Mouse (Mus musculus): Measurements from ENCODE around the gene Pdzk1.

DNA sequence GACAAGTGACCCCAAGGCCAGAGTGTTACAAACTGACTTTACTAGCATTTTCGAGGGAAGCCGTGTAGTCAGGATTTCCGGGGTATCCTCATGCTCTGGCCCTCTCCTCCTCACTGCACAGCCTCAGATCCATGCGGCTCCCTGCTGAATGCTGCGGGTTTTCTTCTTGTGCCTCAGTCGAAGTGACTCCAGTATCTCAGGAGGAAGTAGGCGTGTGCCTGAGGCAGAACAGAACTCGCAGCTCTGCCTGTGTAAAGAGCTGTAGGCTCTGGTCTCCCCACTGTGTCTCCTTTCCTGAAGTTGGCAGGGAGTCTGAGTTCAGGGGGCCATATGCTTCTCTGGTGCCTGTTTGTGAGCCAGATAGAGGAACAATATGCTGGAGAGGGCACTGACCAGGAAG lies 42.0 kb downstream of the Pdzk1 start:
- no peak for TF ChIP-seq CTCF (IDR thresholded peaks at IDR 0.05 in 2 of 3, conservative IDR thresholded peaks at IDR 0.05 in 1 of 3; ENCODE audit: control insufficient read depth in 1 of 3, insufficient read depth in 1 of 3, low read depth in 2 of 3, low read length in 3 of 3, poor library complexity in 1 of 3, severe bottlenecking in 1 of 3)
- no peak for TF ChIP-seq POLR2A (IDR thresholded peaks at IDR 0.05; ENCODE audit: control insufficient read depth in 1 of 2, insufficient read depth in 1 of 2, low read depth in 1 of 2, low read length in 2 of 2, poor library complexity in 1 of 2)
- no peak for TF ChIP-seq MAX (IDR thresholded peaks at IDR 0.05; ENCODE audit: low read length)
- no peak for TF ChIP-seq BHLHE40 (IDR thresholded peaks at IDR 0.05; ENCODE audit: borderline replicate concordance, low read depth, low read length)
- TF ChIP-seq ZNF384 (IDR thresholded peaks at IDR 0.05; ENCODE audit: low read depth, low read length): no peak
- TF ChIP-seq E2F4 (IDR thresholded peaks at IDR 0.05; ENCODE audit: borderline replicate concordance, low read depth, low read length): no peak
- no peak for TF ChIP-seq USF1 (IDR thresholded peaks at IDR 0.05; ENCODE audit: low read depth, low read length)
- no peak for TF ChIP-seq MAFK (IDR thresholded peaks at IDR 0.05; ENCODE audit: borderline replicate concordance, low read depth, low read length)
- no peak for TF ChIP-seq ZC3H11A (IDR thresholded peaks at IDR 0.05; ENCODE audit: low read depth, low read length)
- no peak for TF ChIP-seq EP300 (IDR thresholded peaks at IDR 0.05; ENCODE audit: low read depth in 1 of 2, low read length in 2 of 2)
- TF ChIP-seq POLR2AphosphoS5 (IDR thresholded peaks at IDR 0.05; ENCODE audit: borderline replicate concordance, low read depth, low read length): no peak
- TF ChIP-seq POLR2AphosphoS2 (IDR thresholded peaks at IDR 0.05; ENCODE audit: low read length): no peak
- TF ChIP-seq MAZ (IDR thresholded peaks at IDR 0.05; ENCODE audit: low read depth, low read length): no peak
- no peak for TF ChIP-seq SMC3 (IDR thresholded peaks at IDR 0.05; ENCODE audit: low read depth, low read length)
